Mouse (Mus musculus) forebrain, embryonic 11.5 days (tissue): Measurements from ENCODE around the gene Pfkfb1. TPM values are rescaled to one million over a fixed set of nuclear protein-coding genes. Genes with fewer than 3 reads are reported as not detected.

Source experiments
- ATAC-seq: fragments of 200-750 bp; cut with Nextera tagmentation; replicated peaks from 2 replicates; pipeline ENCODE4 v1.8.0; 2017; ENCODE audit warnings: moderate TSS enrichment; ENCODE audit not compliant: low FRiP score
- DNase-seq: peaks from one replicate; pipeline ENCODE4 v3.0.0-alpha.2; 2017; ENCODE audit warnings: low spot score
- H3K27ac ChIP-seq: fragments of 300-500 bp; sonication (generic); 2 replicates; pipeline ENCODE4 v1.5.1; 2014; ENCODE audit warnings: low read depth, low read length
- H3K27me3 ChIP-seq: fragments of 300-500 bp; sonication (generic); 2 replicates; pipeline ENCODE4 v1.6.1; 2014; ENCODE audit warnings: mild to moderate bottlenecking, low read length, mixed read lengths; ENCODE audit not compliant: control insufficient read depth, insufficient read depth
- H3K36me3 ChIP-seq: fragments of 300-500 bp; sonication (generic); 2 replicates; pipeline ENCODE4 v1.6.1; 2014; ENCODE audit warnings: mild to moderate bottlenecking, low read length, moderate library complexity, mixed read lengths; ENCODE audit not compliant: control insufficient read depth, insufficient read depth
- H3K4me1 ChIP-seq: fragments of 300-500 bp; sonication (generic); replicated peaks from 2 replicates; pipeline ENCODE4 v1.6.1; 2014; ENCODE audit warnings: low read length, mixed read lengths; ENCODE audit not compliant: control insufficient read depth, insufficient read depth
- H3K4me2 ChIP-seq: fragments of 300-500 bp; sonication (generic); 2 replicates; pipeline ENCODE4 v1.6.1; 2014; ENCODE audit warnings: low read depth, mild to moderate bottlenecking, low read length, moderate library complexity, mixed read lengths; ENCODE audit not compliant: severe bottlenecking
- H3K4me3 ChIP-seq: fragments of 300-500 bp; sonication (generic); 2 replicates; pipeline ENCODE4 v1.5.1; 2014; ENCODE audit warnings: low read depth, low read length
- H3K9ac ChIP-seq: fragments of 300-500 bp; sonication (generic); 2 replicates; pipeline ENCODE4 v1.6.1; 2014; ENCODE audit warnings: low read length
- H3K9me3 ChIP-seq: fragments of 300-500 bp; sonication (generic); 2 replicates; pipeline ENCODE4 v1.6.1; 2016; ENCODE audit warnings: low read length, mixed read lengths; ENCODE audit not compliant: control insufficient read depth
- WGBS: fragments of 180-500 bp; shearing (Covaris S2); extraction: QIAGEN DNeasy Blood & Tissue Kit; methylation state at CpG from one replicate; pipeline ENCODE4 v1.1.7; 2014; 5-methylcytosine and 5-hydroxymethylcytosine counted together
- polyA plus RNA-seq: library from polyadenylated mRNA; unstranded; fragments of >200 nt; fragmentation: Nextera tagmentation; extraction: Ambion mirVana; gene quantifications from 2 replicates; pipeline ENCODE4 v1.2.1, GENCODE M21; 2014

Gene Pfkfb1
- polyA plus RNA-seq, 1 experiment from 2014 or later, result 9.0 TPM

DNA sequence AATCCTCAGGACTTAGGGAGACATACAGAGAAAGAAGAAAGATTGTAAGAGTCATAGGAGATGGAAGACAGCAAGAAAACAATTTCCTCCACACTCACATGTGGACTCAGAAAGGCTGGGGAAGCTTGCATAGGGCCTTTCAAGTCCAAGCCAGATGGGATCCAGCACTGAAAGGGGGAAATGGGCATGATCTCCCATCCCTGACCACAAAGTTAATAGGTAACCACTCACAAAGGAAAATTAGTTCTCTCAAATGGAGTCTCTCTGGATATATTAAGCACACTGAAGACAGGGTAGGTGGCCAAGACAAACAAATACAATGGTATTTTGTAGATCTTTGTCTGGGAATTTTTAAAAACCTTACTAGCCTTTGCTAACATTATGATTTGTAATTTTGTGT lies 6.1 kb upstream of the Pfkfb1 start:
- DNase-seq (no peak), ATAC-seq (no peak)
- Histone ChIP-seq H3K4me2 (no peak overlapping the region), H3K9me3 (no peaks in the 10 kb centered on the region), H3K27me3 (no peaks in the 10 kb centered on the region; the same call in 1 of the 2 replicates), H3K9ac (no peak overlapping the region), H3K27ac (no peak overlapping the region), H3K4me1 (no peaks in the 10 kb centered on the region), H3K4me3 (no peak overlapping the region), H3K36me3 (no peaks in the 10 kb centered on the region)

- no peak for DNase-seq
- H3K27me3 ChIP-seq, result no peaks in the 10 kb centered on the region; the same call in 1 of the 2 replicates
- no peaks in the 10 kb centered on the region for H3K36me3 ChIP-seq
- no peak for ATAC-seq
- H3K9ac ChIP-seq, result no peak overlapping the region
- no peak overlapping the region for H3K4me3 ChIP-seq
- no peak overlapping the region for H3K27ac ChIP-seq
- WGBS, result 92% methylated on average over 8 of the region's 8 CpGs
- H3K4me1 ChIP-seq, result no peaks in the 10 kb centered on the region
- H3K4me2 ChIP-seq, result no peak overlapping the region
- H3K9me3 ChIP-seq, result no peaks in the 10 kb centered on the region
Observed at GRCm38 (mm10) chrX:150585116-150585515, 2.9 kb upstream of the Pfkfb1 start.

DNA sequence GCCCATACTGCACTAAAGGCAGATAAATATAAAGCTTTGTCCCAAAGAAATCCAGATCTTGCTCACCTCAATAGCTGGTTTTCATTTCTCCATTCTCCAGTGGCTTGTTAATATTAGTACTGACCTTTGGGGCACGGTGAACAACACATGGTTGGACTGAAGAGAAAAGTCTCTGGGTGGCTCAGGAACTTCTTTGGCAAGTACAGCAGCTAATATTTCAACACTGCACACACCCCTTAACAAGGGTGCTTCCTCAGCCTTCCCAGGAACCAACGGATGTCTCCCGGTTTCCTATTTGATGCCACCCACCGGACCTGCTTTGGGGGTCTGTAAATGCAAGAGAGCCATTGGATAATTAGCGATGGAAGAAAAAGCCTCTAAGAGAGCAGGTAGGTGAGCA lies 1.7 kb downstream of the Pfkfb1 start, which contains the start of gene Apex2:
Apex2 (minus strand) TSS at position 173 of the 400 bp plus-strand sequence.
- ATAC-seq, result no peak

DNA sequence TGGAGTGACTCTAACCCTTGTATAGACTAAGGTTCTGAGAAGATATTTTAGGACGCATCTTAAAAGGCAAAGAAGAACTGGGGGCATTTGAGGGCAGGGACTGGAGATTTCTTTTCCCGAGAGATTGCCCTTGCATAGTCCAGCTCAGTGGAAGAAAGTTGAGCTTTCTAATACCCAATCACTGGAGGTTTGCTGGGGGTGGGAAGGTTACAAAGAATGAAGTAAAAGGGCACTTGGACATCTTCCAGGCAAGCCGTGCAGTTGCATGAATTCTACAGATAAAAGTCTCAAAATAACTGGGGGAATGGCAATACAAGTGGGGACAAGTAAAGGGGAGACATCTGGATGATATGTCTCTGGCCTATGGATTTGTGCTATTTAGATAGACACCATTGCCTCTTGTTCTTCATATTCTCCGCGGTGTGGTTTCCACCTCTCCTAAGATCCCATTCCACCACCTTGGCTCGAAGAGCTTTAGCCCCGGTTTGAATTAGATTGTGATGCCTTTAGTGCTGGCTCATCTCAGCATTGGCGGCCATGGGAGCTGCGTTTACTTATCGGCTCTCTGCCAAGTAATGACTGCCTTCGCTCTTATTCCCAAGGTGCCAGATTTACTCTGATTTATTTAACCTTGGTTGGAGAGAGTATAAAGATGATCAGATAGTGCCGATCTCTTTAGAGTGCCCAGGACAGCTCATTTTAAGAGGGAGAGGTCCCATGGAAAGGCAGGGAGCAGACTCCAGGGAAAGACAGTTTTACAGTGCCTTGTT lies 5.4 kb downstream of the Pfkfb1 start:
- no peaks in the 10 kb centered on the region for H3K9me3 ChIP-seq
- DNase-seq, result no peak
- H3K4me1 ChIP-seq, result no peaks in the 10 kb centered on the region
- no peaks in the 10 kb centered on the region for H3K36me3 ChIP-seq
- no peaks in the 10 kb centered on the region; the same call in 1 of the 2 replicates for H3K27me3 ChIP-seq
- ATAC-seq, result no peak
- H3K4me3 ChIP-seq, result no peak overlapping the region
- H3K4me2 ChIP-seq, result no peak overlapping the region
- WGBS, result 88% methylated on average over 12 of the region's 12 CpGs
- no peak overlapping the region for H3K9ac ChIP-seq
- no peak overlapping the region for H3K27ac ChIP-seq

More for the DNA sequence above, 1.7 kb downstream of the Pfkfb1 start, which contains the start of gene Apex2:
- no peaks in the 10 kb centered on the region for H3K27me3 ChIP-seq
- H3K27ac ChIP-seq, result no peak within 1 kb of the TSS
- H3K4me2 ChIP-seq, result no peak within 1 kb of the TSS; the same call in 1 of the 2 replicates
- H3K4me1 ChIP-seq, result no peaks in the 10 kb centered on the region
- H3K4me3 ChIP-seq, result no peak within 1 kb of the TSS
- no peaks in the 10 kb centered on the region for H3K36me3 ChIP-seq
- no peaks in the 10 kb centered on the region for H3K9me3 ChIP-seq
- DNase-seq, result no peak
- 80% methylated on average over 5 of the region's 5 CpGs for WGBS
- H3K9ac ChIP-seq, result no peak within 1 kb of the TSS

- 88% methylated on average over 3 of the region's 3 CpGs for WGBS
- H3K27ac ChIP-seq, result no peak overlapping the region
- H3K36me3 ChIP-seq, result no peaks in the 10 kb centered on the region
- H3K4me2 ChIP-seq, result no peak overlapping the region
- H3K4me3 ChIP-seq, result no peak overlapping the region
- H3K9ac ChIP-seq, result no peak overlapping the region
- no peaks in the 10 kb centered on the region for H3K4me1 ChIP-seq
- ATAC-seq, result no peak
- no peaks in the 10 kb centered on the region for H3K9me3 ChIP-seq
- DNase-seq, result no peak
- H3K27me3 ChIP-seq, result no peaks in the 10 kb centered on the region; the same call in 1 of the 2 replicates
Observed at GRCm38 (mm10) chrX:150594176-150594575, 6.1 kb downstream of the Pfkfb1 start.

- Histone ChIP-seq H3K4me1 (no peaks in the 10 kb centered on the region), H3K27me3 (no peaks in the 10 kb centered on the region; the same call in 1 of the 2 replicates), H3K4me2 (no peak overlapping the region), H3K4me3 (no peak overlapping the region), H3K9me3 (no peaks in the 10 kb centered on the region), H3K36me3 (no peaks in the 10 kb centered on the region), H3K27ac (no peak overlapping the region), H3K9ac (no peak overlapping the region)
- ATAC-seq (no peak), DNase-seq (no peak)
- 81% methylated on average over 9 of the region's 9 CpGs for WGBS
Observed at GRCm38 (mm10) chrX:150595016-150595760, 7.2 kb downstream of the Pfkfb1 start.

DNA sequence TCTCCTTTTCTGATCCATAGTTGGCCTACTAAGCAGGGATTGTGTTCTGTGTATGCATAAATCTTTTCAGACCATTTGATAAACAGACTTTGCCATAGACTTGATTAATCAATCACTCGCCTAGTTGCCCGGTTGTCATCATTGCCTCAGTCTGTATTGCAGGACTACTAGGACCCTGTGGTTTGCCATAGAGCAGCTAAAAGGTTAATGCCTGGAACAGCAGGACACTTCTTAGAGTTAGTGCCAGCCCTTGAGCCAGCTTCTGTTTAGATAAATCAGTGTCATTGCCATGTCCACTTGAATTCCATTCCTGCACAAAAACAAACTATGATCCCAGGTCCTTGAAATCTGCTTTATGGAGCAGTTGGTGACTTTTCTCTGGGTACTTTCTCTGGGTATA lies 10.9 kb downstream of the Pfkfb1 start:
- Histone ChIP-seq H3K9me3 (no peaks in the 10 kb centered on the region), H3K27me3 (no peaks in the 10 kb centered on the region; the same call in 1 of the 2 replicates), H3K4me2 (no peak overlapping the region), H3K27ac (no peak overlapping the region), H3K4me1 (no peaks in the 10 kb centered on the region), H3K4me3 (no peak overlapping the region), H3K9ac (no peak overlapping the region), H3K36me3 (no peaks in the 10 kb centered on the region)
- ATAC-seq (no peak), DNase-seq (no peak)
- 77% methylated on average over 2 of the region's 2 CpGs for WGBS

DNA sequence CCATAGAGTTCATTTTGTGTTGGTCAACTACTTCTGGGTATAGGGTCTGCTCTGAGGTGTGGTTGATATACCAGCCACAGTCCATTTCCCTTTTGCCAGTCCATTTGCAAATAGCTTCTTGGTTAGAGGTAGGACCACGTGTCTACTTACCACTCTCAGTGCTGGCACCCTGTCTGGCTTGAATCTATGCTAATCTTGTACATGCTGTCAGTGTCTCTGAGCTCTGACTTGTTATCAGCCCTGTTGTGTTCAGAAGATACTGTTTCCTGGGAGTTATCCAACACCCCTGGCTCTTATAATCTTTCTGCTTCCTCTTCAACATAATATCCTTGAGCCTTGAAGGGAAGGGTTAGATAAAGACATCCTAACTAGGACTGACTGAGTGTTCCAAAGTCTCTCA lies 48.4 kb downstream of the Pfkfb1 start:
- Histone ChIP-seq H3K36me3 (no peaks in the 10 kb centered on the region), H3K4me1 (no peaks in the 10 kb centered on the region), H3K27ac (no peak overlapping the region), H3K4me3 (no peak overlapping the region), H3K9ac (no peak overlapping the region), H3K9me3 (no peaks in the 10 kb centered on the region), H3K27me3 (no peaks in the 10 kb centered on the region), H3K4me2 (no peak overlapping the region)
- DNase-seq (no peak), ATAC-seq (no peak)
- WGBS, result 76% methylated on average over 1 of the region's 1 CpGs
